Mouse (Mus musculus) lung, embryonic 16.5 days (tissue): ENCODE measurements around the gene Zp3. TPM values are rescaled to one million over a fixed set of nuclear protein-coding genes. Genes with fewer than 3 reads are reported as not detected.

Experiments
- ATAC-seq: fragments of 200-750 bp; cut with Nextera tagmentation; 2 replicates; pipeline ENCODE4 v1.8.0; 2017; ENCODE audit warnings: low read depth, mild to moderate bottlenecking, moderate library complexity
- H3K27ac ChIP-seq: fragments of 300-500 bp; sonication (generic); 2 replicates; pipeline ENCODE4 v1.5.1; 2014; ENCODE audit warnings: mild to moderate bottlenecking, control low read depth, low read length
- H3K27me3 ChIP-seq: fragments of 300-500 bp; sonication (generic); 2 replicates; pipeline ENCODE4 v1.6.1; 2014; ENCODE audit warnings: low read depth, low read length, mixed read lengths; ENCODE audit not compliant: control insufficient read depth, insufficient read depth
- H3K36me3 ChIP-seq: fragments of 300-500 bp; sonication (generic); 2 replicates; pipeline ENCODE4 v1.6.1; 2014; ENCODE audit warnings: low read length; ENCODE audit not compliant: control insufficient read depth, insufficient read depth
- H3K4me1 ChIP-seq: fragments of 300-500 bp; sonication (generic); replicated peaks from 2 replicates; pipeline ENCODE4 v1.6.1; 2014; ENCODE audit warnings: low read length, mixed read lengths; ENCODE audit not compliant: control insufficient read depth, insufficient read depth
- H3K4me2 ChIP-seq: fragments of 300-500 bp; sonication (generic); 2 replicates; pipeline ENCODE4 v1.6.1; 2014; ENCODE audit warnings: low read depth, low read length, control low read depth
- H3K4me3 ChIP-seq: fragments of 300-500 bp; sonication (generic); 2 replicates; pipeline ENCODE4 v1.5.1; 2014; ENCODE audit warnings: mild to moderate bottlenecking, low read length, control low read depth
- H3K9ac ChIP-seq: fragments of 300-500 bp; sonication (generic); 2 replicates; pipeline ENCODE4 v1.6.1; 2014; ENCODE audit warnings: low read length, control low read depth
- H3K9me3 ChIP-seq: fragments of 300-500 bp; sonication (generic); 2 replicates; pipeline ENCODE4 v1.6.1; 2016; ENCODE audit warnings: low read length; ENCODE audit not compliant: control insufficient read depth
- WGBS: fragments of 180-500 bp; shearing (Covaris S2); extraction: QIAGEN DNeasy Blood & Tissue Kit; methylation state at CpG from one replicate; pipeline ENCODE4 v1.1.7; 2014; 5-methylcytosine and 5-hydroxymethylcytosine counted together
- polyA plus RNA-seq: library from polyadenylated mRNA; unstranded; fragments of >200 nt; fragmentation: Nextera tagmentation; extraction: Ambion mirVana; gene quantifications from 2 replicates; pipeline ENCODE4 v1.2.1, GENCODE M21; 2015

Zp3 gene
- polyA plus RNA-seq, 1 experiment from 2014 or later, result 0.19 TPM

DNA sequence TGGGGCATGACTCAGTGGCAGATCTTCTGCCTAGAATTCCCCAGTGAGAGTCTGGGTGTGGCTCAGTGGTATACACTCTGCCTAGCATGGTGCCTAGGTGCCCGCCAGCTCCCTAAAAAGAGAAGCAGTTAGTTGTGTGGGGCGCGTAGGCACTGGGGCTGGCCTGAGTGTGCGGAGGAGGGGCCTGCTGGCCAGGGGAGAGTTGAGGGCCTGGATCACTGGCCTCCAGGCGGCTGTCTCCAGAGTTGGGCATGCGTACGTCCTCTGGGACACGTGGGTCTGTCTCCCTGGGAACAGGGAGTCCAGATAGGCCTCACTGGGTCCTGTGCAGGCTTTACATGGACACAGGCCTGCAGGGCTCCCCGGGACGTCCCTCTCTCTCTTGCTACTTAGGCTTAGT lies 35.0 kb downstream of the Zp3 start:
- WGBS, result 78% methylated on average over 10 of the region's 10 CpGs
- H3K4me1 ChIP-seq, result peaks cover 21% of the 10 kb centered on the region

DNA sequence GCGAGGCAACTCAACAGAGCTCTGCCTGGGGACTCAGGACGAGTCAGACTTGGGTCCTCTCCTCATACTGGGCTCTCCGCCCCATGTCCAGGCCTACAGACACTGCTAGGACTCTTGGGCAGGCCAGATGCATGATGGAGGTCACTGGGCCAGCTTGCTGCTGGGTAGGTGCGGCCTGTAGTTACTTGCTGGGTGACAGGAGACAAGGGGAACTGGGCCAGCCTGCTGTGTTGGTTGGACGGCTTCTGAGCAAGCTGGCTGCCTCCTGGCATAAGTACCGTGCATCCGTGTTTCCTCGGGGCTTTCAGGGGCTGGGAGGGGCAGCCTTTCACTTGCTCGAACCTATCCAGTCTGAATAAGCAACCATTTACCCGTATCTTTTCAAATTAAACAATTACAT lies 35.7 kb downstream of the Zp3 start:
- Histone ChIP-seq H3K27ac (peak overlapping the region; percentile 84), H3K4me2 (no peak overlapping the region)

More for the DNA sequence above, 35.0 kb downstream of the Zp3 start:
- H3K27ac ChIP-seq, result peak overlapping the region; percentile 84
- no peaks in the 10 kb centered on the region for H3K9me3 ChIP-seq
- ATAC-seq, result peak; percentile 26; the same call in 1 of the 2 replicates
- peak overlapping the region; percentile 32; the same call in 1 of the 2 replicates for H3K9ac ChIP-seq
- no peak overlapping the region for H3K4me2 ChIP-seq
- H3K27me3 ChIP-seq, result no peaks in the 10 kb centered on the region
- no peak overlapping the region for H3K4me3 ChIP-seq
- H3K36me3 ChIP-seq, result peaks cover 21% of the 10 kb centered on the region

DNA sequence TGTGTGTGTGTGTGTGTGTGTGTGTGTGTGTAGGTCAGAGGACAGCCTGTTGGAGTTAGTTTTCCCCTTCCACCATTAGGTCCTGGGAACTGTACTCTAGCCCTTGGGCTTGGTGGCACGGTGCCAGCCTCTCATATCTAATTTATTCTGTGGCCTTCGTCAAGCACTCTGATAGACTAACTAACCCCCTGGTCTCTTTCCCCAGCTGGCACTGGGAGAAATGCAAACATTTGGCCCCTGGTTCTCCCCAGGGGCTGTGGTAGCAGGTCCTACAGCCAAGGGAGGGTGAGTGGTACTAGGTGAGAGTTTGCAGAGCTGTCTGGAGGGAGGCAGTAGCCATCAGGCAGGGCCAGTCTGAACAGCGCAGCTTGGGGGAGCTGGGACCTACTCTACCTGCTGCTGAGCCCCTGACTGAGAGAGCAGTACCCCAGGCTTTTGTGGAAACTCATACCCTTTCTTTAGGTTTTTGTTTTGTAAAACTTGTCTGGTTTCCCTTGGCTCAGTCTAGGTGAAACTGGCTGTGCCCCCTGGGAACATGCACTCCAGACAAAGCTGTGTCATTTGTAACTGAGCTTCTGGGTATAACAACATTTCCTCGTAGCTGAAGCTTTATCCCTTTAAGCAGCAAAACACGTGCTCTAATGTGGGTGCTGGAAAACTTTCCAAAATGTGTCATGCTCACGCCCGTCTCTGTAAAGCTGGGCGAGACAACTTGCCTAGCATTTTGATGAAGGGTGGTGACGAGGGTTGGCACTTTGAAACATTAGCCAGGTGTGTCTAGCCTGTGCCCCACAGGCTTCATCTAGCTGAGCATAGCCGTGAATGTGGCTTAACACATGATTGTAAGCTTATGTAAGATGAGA lies 36.3 kb downstream of the Zp3 start:
- no peaks in the 10 kb centered on the region for H3K9me3 ChIP-seq
- ATAC-seq, result peak; percentile 72
- H3K27ac ChIP-seq, result peak overlapping the region; percentile 84
- no peaks in the 10 kb centered on the region for H3K27me3 ChIP-seq
- WGBS, result 67% methylated on average over 10 of the region's 10 CpGs
- peaks cover 21% of the 10 kb centered on the region; the same call in 1 of the 2 replicates for H3K36me3 ChIP-seq
- H3K4me2 ChIP-seq, result no peak overlapping the region
- no peak overlapping the region for H3K9ac ChIP-seq
- no peak overlapping the region for H3K4me3 ChIP-seq
- peaks cover 23% of the 10 kb centered on the region for H3K4me1 ChIP-seq

More for the DNA sequence above, 35.7 kb downstream of the Zp3 start:
- peaks cover 23% of the 10 kb centered on the region for H3K4me1 ChIP-seq
- 71% methylated on average over 10 of the region's 10 CpGs for WGBS
- peaks cover 22% of the 10 kb centered on the region for H3K36me3 ChIP-seq
- peak; percentile 29; the same call in 1 of the 2 replicates for ATAC-seq
- 0 out of 2 replicates have a peak overlapping the region, but pooled peaks have one; percentile 23 for H3K9ac ChIP-seq
- H3K27me3 ChIP-seq, result no peaks in the 10 kb centered on the region
- no peaks in the 10 kb centered on the region for H3K9me3 ChIP-seq
- no peak overlapping the region for H3K4me3 ChIP-seq

DNA sequence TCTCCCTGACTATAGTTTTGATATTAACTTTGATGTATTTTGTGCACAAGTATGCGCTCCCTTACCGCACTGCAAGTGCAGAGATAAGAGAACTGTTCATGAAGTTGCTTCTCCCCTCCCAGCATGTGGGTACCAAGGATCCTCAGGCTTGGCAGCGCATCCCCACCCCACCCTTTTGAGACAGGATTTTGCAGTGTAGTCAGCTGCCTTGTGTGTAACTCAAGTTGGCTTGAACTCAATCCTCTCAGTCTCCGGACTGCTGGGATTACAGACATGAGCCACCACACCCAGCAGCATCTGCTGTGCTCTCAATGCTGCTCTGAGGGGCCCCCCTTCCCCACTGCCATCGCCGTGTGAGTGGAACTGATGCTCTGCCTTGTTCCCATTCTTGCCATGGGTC lies 37.4 kb downstream of the Zp3 start:
- H3K4me2 ChIP-seq, result no peak overlapping the region
- no peak for ATAC-seq
- peaks cover 12% of the 10 kb centered on the region; the same call in 1 of the 2 replicates for H3K36me3 ChIP-seq
- H3K27ac ChIP-seq, result peak overlapping the region; percentile 84
- 77% methylated on average over 6 of the region's 6 CpGs for WGBS
- H3K4me3 ChIP-seq, result no peak overlapping the region
- H3K9ac ChIP-seq, result no peak overlapping the region
- H3K27me3 ChIP-seq, result no peaks in the 10 kb centered on the region
- H3K9me3 ChIP-seq, result no peaks in the 10 kb centered on the region
- H3K4me1 ChIP-seq, result peaks cover 23% of the 10 kb centered on the region

DNA sequence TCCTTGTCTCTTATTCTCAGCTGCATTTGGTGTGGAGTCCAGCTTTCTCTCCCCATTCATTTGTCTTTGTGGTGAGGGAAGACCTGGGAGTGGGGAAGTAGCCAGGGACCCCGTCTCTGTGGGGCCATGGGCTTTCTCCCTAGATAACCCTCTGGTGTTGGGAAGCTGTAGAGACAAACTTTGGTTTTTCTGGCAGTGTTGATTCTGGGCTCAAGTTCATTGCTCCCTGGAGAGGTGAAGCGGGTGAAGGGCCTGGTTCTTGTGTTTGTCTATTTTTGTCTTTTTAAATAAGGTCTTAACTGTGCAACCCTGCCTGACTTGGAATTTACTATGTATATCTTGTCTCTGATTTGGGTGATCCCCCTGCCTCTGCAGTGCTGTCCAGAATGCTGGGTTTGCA lies 38.8 kb downstream of the Zp3 start:
- peaks cover 23% of the 10 kb centered on the region for H3K4me1 ChIP-seq
- WGBS, result 67% methylated on average over 2 of the region's 2 CpGs

DNA sequence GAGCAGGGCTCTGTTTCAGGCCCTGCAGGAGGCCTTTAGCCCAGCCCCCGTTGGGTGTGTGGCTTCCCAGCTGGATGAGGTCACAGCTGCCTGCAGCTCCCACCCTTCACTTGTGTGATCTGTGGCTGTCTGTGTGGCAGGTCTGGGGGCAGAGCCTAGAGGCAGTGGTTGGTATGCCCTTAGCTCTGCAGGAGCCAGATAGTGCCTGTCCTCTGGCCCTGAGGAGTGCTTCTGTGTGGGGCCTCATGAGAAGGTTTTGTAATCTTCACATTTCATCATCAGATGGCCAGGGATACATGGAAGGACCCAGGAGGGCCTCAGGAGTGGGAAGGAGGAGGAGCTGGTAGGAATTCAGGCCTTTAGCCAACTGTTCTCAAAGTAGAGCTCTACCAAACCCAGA lies 40.0 kb downstream of the Zp3 start:
- Histone ChIP-seq H3K4me1 (peaks cover 23% of the 10 kb centered on the region), H3K9ac (no peak overlapping the region), H3K9me3 (no peaks in the 10 kb centered on the region), H3K27ac (no peak overlapping the region), H3K4me3 (no peak overlapping the region), H3K27me3 (no peaks in the 10 kb centered on the region), H3K36me3 (0 out of 2 replicates have a peak, but pooled peaks cover 4% of the 10 kb centered on the region), H3K4me2 (no peak overlapping the region)
- WGBS, result 12% methylated on average over 1 of the region's 1 CpGs
- ATAC-seq, result peak; percentile 39; the same call in 1 of the 2 replicates

More for the DNA sequence above, 38.8 kb downstream of the Zp3 start:
- Histone ChIP-seq H3K9ac (no peak overlapping the region), H3K27me3 (no peaks in the 10 kb centered on the region), H3K9me3 (no peaks in the 10 kb centered on the region), H3K4me2 (no peak overlapping the region), H3K27ac (no peak overlapping the region), H3K4me3 (no peak overlapping the region), H3K36me3 (0 out of 2 replicates have a peak, but pooled peaks cover 4% of the 10 kb centered on the region)
- ATAC-seq, result no peak

DNA sequence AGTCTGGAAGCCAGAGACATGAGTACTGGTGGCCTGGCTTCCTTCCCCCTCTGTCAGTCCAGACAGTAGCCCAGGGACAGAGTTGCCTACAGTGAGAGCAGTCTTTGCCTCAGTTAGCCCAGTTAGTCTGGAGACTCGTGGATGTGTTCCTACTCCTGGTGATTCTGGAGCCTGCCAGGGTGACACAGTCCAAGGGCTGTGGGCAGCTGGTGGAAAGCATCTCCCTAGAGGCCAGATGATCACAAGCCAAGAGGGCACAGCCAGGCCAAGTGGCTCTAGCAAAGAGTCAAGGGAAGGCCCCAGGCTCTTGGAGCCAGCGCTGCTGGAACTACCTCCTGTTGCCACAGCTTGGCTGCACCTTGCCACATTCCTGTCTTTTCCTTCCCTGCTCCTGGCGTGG lies 45.8 kb downstream of the Zp3 start:
- H3K36me3 ChIP-seq, result peaks cover 12% of the 10 kb centered on the region
- no peaks in the 10 kb centered on the region for H3K27me3 ChIP-seq
- H3K9me3 ChIP-seq, result no peaks in the 10 kb centered on the region
- no peak overlapping the region for H3K9ac ChIP-seq
- 77% methylated on average over 3 of the region's 3 CpGs for WGBS
- H3K4me1 ChIP-seq, result no peaks in the 10 kb centered on the region
- H3K4me2 ChIP-seq, result no peak overlapping the region
- H3K4me3 ChIP-seq, result no peak overlapping the region
- ATAC-seq, result no peak
- H3K27ac ChIP-seq, result no peak overlapping the region

DNA sequence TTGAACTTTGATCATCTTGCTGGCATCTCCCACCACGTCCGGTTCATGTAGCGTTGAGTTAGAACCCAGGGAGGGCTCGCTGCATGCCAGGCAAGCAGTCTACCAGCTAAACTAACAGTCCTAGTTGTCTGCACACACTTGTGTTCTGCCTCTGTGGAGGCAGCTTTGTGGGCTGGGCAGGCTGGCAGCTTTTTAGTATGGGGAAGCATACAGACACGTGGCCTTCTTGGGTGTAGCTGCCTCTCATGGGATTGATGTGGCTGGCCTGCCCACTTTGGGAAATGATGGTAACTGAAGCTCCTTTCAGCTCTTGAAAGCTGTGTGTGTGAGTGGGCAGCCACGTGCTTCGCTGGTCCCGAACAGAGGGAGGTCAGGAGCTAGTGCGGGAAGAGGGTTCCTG lies 47.0 kb downstream of the Zp3 start:
- 83% methylated on average over 9 of the region's 9 CpGs for WGBS
- Histone ChIP-seq H3K9ac (no peak overlapping the region), H3K9me3 (no peaks in the 10 kb centered on the region), H3K27me3 (no peaks in the 10 kb centered on the region), H3K36me3 (peaks cover 18% of the 10 kb centered on the region), H3K4me3 (no peak overlapping the region), H3K4me2 (no peak overlapping the region), H3K4me1 (no peaks in the 10 kb centered on the region), H3K27ac (no peak overlapping the region)
- ATAC-seq, result no peak

DNA sequence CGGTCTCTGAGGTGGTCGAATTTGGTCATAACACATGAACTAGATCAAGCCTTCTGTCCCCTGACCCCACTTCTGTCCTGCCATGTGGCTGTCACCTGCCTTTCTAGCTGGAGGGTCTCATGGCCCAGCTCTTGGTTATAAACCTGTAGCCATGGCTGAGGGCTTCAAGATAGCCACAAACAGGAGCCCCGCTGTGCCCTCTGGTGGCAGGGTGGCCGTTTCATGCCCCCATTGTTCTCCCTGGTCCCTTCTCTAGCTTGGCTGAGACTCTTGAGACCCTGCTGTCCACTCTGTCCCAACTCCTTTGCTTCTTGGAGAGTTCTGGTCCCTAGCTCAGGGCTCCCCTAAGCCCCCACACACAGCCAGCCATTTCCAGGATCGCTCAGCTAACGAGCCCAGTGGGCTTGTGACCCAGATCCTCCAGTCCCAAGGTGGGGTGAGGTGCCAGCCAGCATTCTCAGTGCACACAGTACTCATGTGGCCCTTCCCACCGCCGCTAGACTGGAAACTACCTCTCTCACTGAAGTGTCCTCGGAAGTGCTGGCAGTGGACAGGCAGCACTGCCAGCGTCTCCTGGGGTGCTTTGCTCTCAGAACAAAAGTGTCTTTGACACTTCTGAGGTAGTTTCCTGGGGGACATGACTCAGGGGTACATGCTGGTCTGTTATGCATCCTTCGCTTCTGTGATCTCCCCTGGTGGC lies 47.9 kb downstream of the Zp3 start:
- ATAC-seq, result peak; percentile 64; the same call in 1 of the 2 replicates
- Histone ChIP-seq H3K27me3 (no peaks in the 10 kb centered on the region), H3K4me2 (no peak overlapping the region), H3K27ac (peak overlapping the region; percentile 42), H3K9ac (no peak overlapping the region), H3K4me3 (no peak overlapping the region), H3K36me3 (peaks cover 21% of the 10 kb centered on the region), H3K9me3 (no peaks in the 10 kb centered on the region), H3K4me1 (no peaks in the 10 kb centered on the region)
- WGBS, result 73% methylated on average over 11 of the region's 11 CpGs
